Mouse (Mus musculus): ENCODE measurements around the gene Atp5j2.

Atp5j2 gene

DNA sequence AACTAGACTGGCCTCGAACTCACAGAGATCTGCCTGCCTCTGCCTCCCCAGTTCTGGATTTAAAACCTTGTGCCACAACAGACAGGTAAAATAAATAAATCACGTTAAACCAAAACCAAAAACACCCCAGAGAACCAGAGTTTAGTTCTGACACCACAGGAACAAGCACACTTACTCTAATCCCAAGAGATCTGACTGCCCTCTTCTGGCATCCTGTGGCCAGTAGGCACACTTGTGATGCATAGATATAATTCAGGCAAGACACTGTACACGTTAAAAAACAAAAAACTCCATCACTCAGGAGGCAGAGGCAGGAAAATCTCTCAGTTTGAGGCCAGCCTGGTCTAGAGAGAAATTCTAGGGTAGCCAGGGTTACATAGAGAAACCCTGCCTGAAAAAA lies 10.6 kb upstream of the Atp5j2 start:
- no peak for DNase-seq (ENCODE audit: extremely low read depth, low read depth, low spot score)

DNA sequence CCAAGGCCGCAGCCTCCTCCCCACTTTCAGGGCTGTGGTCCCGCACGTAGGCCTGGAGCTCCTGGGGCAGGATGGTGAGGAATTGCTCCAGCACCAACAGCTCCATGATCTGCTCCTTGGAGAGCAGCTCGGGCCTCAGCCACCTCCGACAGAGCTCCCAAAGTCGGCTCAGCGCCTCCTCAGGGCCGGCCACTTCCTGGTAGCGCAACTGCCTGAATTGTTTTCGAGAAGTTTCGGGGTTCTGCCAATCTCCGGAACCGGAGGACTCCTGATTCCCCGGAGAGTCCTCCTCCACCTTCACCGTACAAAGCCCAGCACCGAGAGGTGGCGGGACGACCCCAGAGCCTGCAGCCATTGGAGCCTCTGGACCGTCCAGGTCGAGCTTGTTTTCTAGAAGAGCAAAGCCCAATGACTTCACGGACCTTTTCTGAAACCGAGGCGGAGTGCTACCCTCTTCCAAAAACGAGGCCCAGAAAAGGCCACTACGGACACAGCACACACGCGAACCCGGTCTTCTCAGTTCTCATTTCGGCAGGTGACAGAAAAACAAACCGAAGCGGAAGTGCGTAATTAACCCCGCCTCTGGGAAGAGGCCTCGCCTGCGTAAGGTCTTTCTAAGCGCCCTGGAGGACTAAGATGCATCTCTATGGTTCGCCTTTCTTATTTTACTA lies 9.6 kb upstream of the Atp5j2 start, which contains the start of gene Zkscan14:
Gene Zkscan14, minus strand, starts transcription at position 548 of the 671 bp plus-strand sequence.
- DNase-seq (ENCODE audit: extremely low read depth, low read depth, low spot score): peak; percentile 45

DNA sequence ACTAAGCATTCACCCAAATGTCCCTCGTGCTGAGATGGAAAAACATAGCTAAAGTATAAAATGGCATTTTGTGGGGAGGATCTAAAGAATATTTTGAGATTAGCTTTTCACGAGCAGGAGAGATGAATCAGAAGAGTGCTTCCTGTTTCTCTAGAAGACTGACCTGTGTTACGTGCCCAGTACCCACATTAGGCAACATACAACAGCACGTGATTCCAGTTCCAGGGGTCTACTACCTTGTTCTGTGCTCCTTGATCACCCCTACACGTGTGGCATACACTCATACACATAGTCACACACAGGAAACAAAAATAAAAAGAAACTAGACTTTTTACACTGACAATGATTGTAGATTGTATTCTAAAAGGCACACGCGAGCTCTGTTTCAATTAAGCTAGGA lies 8.5 kb upstream of the Atp5j2 start:
- DNase-seq (ENCODE audit: extremely low read depth, low read depth, low spot score): no peak

DNA sequence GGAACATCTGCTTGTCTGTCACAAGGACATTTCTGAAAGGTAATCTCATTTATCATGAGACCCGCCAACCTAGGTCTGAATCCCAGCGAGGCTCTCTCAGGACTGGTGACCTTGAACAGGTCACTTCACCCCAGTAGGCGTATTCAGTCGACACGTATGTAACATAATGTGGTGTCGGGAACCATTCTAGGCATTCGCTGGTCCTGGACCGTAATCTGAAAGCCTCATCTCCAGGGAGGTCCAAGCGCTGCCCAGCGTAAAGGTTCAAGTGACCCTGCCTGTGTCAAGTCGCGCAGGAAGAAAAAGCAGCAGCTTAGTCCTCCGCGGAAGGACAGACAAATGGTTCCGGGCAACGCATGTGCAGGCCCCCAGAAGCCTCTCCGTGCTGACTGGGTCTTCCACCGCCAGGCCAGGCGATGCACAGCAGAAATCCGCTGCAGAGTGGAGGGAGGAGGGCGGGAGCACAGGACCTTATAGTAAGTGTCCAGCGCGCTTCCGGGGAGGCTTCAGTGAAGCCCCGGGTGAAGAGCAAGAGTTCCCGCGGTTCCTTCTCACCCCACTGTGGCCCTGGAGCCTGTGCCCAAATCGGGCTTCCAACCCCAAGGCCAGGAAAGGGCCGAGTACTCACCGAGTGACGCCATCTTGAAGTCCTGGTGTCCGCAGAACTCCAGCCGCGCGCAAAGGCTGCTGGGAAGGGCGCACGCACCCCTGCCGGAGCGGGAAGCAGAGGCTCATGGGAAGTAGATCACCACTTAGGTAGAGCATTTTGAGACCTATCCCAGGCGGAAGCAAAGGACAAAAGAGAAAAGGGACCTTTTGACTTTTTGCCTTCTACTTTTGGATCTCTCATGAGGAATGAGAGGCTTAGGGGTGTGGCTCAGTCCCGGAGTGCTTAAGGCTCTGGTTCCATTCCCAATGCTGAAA lies 725 bp downstream of the Atp5j2 start:
- DNase-seq (ENCODE audit: extremely low read depth, low read depth, low spot score): no peak

DNA sequence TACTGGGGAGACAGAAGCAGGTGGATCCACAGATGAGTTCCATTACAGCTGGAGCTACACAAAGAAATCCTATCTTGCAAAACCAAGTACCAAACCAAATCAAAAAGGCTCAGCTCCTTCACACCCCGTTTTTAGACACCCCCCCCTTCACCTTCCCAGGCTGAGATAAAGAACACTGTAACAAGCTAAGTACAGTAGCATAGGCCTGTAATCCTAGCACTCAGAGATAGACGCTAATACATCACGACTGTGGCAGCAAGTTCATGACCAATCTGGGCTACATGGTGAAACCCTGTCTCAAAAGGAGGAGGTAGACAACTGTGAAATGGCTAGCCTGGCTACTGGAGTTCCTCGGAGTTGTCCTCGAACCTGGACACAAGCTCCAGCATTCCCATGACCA lies 1.5 kb downstream of the Atp5j2 start:
- no peak for DNase-seq (ENCODE audit: extremely low read depth, low read depth, low spot score)

DNA sequence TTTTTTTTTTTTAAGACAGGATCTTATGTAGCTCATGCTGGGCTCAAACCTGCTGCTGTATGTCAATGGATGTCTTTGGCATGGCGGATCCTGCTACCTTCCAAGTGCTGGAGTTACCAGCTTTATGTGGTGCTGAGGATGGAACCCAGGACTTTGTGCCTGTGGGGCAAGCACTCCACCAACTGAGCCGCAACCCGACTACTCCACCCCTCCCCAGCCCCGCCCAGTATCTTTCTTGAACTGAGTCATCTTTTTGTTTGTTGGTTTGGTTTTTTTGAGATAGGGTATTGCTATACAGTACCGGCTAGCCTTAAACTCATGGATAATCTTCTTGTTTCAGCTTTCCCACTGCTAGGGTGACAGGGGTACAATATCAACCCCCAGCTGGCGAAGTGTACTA lies 2.4 kb downstream of the Atp5j2 start:
- no peak for DNase-seq (ENCODE audit: extremely low read depth, low read depth, low spot score)

DNA sequence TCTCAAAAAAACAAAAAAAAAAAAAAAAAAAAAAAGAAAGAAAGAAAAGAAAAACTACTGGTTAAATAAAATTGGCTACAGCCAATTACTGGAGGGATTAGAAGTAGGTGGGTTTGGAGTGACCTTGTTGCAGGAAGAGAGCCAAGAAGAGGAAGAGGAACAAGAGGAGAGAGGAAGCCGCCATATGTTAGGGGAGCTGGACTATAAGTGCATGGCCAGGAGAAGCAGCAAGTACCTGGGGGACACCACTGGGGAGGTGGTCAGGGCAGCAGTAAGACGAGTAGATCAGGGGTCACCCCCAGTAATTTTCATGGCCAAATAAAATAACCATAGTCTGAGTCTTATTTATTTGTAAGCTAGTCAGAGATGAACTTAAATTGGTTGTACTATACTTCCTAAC lies 6.6 kb downstream of the Atp5j2 start:
- DNase-seq (ENCODE audit: extremely low read depth, low read depth, low spot score): no peak

DNA sequence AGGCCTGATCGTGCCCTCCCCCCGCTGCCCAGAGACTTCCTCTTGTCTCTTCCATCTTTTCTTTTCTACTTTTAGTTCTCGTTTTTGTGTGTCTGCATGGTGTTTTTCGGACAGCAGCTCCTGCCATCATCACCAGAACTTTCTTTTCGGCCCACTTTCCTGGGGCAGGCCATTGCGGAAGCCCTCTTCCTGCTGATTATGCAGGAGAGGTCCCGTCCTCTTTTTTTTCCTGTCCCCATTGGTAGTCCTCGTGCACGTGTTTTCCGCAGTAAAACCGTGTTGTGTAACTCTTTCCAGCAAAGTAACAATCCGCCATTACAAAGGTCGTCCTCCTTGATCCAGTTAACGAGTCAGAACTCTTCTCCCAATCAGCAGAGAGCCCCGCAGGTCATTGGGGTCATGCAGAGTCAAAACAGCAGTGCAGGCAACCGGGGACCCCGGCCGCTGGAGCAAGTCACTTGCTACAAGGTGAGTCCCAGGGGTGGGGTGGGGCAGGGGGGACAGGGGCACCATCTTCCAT lies 13.3 kb downstream of the Atp5j2 start:
- no peak for DNase-seq (ENCODE audit: extremely low read depth, low read depth, low spot score)

DNA sequence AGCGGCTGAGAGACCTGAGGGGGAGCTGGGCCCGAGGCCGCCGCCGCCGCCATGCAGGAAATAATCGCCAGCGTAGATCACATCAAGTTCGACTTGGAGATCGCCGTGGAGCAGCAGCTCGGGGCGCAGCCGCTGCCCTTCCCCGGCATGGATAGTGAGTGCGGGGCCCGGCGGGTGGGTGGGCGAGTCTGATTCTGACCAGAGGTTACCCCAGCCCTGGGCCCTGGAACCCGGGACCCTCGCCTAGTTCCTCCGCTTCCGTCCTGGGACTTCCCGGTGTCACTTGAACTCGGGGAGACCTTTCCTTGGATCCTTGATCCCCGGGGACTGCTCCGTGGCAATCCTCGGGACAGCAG lies 24.6 kb downstream of the Atp5j2 start:
- no peak for DNase-seq (ENCODE audit: extremely low read depth, low read depth, low spot score)

DNA sequence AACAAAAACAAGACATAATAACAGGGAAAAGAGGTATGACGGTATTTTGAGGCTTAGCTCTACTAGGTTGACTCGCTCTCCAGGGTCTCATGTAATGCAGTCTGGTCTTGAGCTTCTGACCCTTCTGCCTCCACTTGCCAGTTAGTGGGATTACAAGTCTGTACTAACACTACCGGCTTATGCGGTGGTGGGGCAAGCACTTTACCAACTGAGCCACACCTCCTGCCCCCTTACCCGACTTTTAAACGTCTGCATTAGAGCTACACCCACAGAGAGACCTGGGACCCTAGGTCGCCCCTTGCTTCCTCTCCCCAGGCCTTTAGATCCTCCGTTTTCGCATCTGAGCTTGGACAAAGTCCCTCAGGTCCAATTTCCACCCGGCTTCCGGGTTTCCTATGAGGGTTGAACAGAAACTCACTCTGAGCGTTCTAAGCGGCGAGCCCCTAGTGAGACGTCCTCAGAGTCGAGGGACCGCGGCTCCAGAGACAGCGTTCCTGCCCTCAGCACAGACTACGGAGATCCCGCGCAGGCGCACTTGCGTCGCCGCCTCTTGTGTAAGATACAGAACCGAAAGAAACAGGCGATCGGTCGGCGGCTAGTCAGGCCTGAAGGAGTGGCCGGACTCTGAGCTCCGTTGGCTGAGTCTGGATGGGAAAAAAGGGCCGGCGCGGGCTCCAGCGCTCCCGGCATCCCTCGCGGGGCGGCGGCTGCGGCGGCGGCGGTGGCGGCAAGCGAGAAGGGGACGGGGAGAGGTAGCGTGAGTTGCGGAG lies 25.1 kb downstream of the Atp5j2 start, which contains the start of the genes Ptcd1 and Cpsf4:
Gene Ptcd1, minus strand, starts transcription at position 573 of the 770 bp plus-strand sequence.
Gene Cpsf4, plus strand, starts transcription at position 678 of the 770 bp plus-strand sequence.
- DNase-seq (ENCODE audit: extremely low read depth, low read depth, low spot score): peak; percentile 80

DNA sequence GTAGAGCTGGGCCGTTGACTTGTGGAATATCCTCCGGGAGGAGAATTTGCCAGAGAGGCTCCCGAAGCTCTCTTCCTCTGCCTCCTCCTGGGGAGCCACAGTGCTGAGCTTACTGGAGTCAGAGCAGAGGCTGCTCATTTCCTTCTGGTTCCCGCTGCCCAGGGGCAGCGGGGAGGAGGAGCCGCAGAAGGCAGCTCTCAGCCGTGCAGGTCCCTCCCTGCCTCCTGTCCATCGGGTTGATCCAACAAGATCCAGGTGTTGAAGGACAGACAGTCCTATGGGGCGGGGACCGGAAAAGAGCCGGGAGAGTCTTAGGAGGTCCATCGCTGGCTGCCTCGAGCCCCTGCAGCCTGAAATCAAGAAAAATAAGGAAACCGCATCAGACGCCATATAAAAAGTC lies 26.7 kb downstream of the Atp5j2 start:
- no peak for DNase-seq (ENCODE audit: extremely low read depth, low read depth, low spot score)

DNA sequence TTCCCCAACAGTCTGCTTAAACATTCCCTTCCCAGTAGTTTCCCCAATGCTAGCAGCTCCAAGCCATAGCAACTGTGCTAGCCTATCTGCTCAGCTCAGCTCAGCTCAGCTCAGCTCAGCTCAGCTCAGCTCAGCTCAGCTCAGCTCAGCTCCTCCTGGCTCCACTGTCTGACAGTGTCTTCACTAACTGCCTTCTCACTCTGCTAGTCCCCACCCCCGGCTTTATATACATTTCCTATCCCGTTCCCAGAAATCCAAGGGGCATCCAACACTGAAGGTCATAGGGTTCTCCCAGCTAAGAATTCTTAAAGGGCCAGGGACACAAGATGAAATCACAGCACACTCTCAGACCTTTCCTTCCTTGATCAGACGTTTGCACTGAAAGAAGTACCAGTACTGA lies 27.2 kb downstream of the Atp5j2 start:
- no peak for DNase-seq (ENCODE audit: extremely low read depth, low read depth, low spot score)

DNA sequence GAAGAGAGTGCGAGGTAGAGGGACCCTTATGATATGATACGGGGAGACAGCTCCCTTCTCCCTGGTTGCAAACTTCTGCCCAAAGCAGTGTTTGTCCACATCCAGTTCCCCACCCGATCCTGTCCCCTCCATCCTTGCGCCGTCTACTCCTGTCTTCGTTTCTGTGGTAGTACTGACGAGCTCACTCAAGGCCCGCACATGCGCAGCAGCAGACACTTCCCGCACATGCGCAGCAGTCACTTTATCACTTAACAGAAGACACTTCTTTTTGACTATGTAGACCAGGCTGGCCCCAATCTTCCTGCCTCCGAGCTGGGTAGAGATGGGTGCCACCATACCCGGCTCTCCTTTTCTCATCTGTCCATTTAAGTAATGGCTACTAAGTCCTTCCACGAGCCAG lies 30.5 kb downstream of the Atp5j2 start:
- DNase-seq (ENCODE audit: extremely low read depth, low read depth, low spot score): no peak

DNA sequence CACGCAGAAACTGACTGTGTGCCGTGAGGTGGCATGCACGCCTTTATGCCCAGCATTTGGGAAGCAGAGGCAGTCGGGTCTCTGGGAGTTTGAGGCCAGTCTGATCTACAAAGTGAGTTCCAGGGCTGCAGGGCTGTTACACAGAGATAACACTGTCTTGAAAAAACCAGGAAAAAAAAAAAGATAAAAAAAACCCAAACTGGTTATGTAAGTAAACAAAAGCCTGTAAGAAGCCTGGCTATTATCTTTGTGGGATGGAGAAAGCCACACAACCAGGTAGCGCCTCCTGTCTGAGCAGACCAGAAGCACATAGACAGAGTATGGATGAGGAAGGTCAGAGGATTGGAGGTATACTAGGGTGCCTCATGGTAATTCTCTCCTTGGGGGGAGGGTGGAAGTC lies 39.2 kb downstream of the Atp5j2 start:
- DNase-seq (ENCODE audit: extremely low read depth, low read depth, low spot score): no peak

DNA sequence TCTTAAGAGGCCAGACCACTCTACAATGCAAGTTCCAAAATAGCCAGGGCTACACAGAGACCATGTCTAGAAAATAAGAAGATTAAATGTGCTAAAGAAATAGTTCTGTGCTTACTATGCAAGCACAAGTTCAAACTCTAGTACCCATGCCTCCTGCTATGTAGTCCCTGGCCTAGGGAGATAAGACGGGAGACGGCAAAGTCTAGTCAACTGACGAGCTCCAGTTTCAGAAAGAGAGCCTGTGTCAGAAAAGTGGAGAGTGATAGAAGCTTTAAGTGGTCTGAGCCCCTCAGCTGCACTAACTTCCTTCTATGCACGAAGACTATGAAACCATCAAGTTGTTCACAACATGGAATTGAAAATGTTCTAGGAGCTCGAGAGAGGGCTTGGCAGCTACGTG lies 42.6 kb downstream of the Atp5j2 start:
- DNase-seq (ENCODE audit: extremely low read depth, low read depth, low spot score): no peak

DNA sequence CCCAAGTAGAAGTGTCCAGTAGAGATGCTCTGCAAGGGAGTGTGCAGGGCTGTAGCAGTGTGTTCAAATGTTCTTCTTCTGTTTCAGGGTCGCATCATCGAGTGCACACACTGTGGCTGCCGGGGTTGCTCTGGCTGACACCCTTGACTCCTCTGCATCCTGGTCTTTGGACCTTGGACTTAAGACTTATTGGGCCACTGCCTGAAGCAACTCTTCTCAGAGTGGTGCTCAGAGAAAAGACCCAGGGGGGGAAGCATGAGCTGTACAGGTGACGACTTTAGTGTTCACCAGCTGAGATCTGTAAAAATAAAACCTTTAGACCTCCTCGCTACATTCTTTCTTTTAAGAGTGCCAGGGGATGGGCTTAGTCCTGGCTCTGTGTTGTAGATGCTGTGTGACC lies 44.1 kb downstream of the Atp5j2 start:
- no peak for DNase-seq (ENCODE audit: extremely low read depth, low read depth, low spot score)

DNA sequence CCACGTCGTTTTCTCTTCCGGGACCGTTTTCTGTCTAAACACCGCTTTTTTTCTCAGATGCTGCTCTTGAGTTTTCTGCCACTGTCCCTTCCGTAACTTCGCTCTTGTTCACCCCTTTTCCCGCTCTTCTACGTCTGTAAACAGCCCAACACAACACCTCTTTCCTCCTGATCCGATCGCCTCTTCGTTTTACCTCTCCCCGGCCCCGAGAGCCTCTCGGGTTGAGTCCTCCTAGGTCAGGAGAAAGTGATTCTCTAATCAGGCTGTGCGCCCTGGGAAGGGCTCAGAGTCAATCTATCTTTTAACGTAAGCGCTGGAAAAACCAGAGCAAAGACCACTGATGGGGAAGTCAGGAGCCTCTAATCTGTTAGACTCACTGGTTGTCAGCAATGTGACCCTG lies 51.3 kb downstream of the Atp5j2 start:
- DNase-seq (ENCODE audit: extremely low read depth, low read depth, low spot score): no peak

DNA sequence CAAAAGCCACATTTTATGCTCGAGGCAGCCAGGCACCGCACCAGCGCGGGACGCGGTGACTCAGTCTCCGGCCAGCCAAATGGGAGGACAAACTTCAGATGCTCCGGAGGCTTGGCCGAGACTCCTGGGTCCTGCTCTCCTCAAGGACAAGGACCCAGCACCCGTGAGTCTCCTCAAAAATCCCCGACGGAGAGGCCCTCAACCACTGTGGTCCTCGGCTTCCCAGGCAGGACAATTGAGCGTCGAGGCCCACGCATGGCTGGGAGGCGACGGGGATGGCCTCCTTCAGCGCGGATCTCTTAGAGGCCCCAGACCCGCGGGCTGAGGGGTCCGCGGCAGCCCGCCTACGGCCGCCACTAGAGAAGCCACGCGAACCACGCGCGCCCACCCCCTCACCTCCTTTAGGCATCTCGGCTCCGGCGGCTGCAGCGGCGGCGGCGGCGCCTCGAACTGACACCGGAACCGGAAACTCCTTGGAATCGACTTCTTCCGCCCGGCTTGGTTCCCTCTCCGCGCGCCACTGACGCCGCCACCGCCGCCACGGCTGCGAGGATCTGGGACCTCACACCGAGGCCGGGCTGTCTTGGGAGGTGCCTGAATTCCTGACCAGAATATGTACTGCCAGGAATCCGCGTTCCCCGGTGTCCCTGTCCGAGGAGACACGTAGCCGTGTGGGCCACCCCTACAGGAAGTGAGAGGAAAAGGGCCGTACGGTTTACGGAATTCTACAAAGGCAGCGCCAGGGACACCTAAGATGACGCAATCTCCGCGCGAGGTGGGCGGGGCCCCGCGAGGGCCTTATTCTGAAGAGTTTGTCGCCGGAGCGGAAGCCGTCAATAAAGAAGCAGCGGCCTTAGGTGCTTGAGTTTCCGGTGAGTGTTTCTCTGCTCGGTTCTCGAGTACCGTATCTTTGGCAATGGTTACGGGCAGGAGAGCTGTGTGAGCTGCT lies 52.0 kb downstream of the Atp5j2 start, which contains the start of the genes Pdap1 and Bud31:
Gene Pdap1, minus strand, starts transcription at position 668 of the 949 bp plus-strand sequence.
Gene Bud31, plus strand, starts transcription at position 792 of the 949 bp plus-strand sequence.
- no peak for DNase-seq (ENCODE audit: extremely low read depth, low read depth, low spot score)

DNA sequence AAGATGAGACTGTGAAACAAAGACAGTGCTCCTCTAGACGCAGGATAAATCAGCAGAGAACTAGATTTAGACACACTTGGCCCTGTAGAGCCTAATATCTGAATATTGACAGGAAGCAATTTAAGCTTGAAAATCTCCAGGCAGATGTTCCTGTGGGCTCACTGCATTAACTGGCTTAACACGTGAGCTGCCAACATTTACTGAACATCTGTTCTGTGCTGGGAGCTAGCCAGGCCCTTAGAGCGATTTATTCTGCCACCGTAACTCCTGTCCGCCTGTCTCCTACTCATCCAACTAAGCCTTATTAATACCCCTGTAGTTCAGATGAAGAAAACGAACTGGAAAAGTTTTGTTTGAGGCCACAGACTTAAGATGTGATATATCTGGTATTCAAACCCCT lies 53.0 kb downstream of the Atp5j2 start:
- DNase-seq (ENCODE audit: extremely low read depth, low read depth, low spot score): no peak

Measured in fat pad, adult 2 months (tissue).